Mouse (Mus musculus): ENCODE measurements around the gene Atp5s.

Gene Atp5s

DNA sequence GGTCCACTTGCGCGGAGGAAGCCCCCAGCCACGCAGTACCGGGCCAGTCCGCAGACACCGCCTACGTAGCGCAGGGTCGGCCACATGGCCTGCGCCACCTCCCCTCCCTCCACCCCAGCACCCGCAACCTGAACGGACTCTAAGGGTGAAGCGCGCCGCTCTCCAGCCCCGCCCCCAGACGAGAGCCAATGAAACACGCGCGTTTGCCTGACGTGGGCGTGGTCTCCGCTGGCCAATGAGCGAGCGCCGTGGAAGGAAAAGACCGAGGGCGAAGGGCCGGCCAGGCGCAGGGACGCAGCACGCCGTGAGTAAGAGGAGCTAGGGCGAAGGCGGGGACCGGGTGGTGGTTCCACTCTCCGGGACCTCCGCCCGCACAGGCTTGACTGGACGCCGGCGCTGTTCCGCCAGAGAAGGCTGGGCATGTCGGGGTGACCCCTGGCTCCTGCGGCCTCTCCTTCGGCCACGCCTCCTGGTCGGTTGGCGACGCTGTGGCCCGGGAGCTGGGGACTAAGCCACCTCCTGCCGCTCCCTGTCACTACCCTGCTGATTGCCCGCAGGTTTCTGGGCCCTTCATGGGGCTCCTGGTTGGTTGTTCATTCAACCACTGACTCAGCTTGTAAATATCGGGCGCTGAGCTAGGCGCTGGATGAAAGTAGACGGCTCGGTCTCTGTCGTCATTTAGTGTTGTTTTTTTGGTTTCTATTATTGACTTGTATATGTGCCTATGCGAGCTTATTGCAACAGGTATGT, at the start of gene Atp5s, which contains the start of gene L2hgdh:
Atp5s (plus strand) TSS at position 240 of the 750 bp plus-strand sequence.
L2hgdh (minus strand) TSS at position 163 of the 750 bp plus-strand sequence.
- in situ Hi-C loops (cut with MboI, MseI), result no loop called here

DNA sequence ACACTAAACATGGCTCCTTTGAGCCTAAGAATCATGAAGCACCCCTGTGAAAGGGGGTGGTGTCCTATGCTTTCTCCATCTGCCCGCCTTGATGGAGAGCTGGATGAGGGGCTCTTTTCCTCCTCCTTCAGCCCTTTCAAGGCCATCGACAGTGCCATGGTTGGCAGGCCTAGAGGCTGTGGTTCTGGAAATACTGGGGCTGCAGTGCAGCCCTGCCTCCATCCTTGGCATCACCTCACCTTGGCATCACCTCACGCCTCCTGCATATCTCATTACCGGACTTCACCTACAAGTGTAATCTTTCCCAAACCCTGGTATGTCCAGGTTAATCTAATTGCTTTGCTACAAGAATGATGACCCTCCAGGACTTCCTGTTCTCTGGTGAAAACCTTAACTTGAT, 48.6 kb upstream of the Atp5s start:
- in situ Hi-C loops (cut with MboI, MseI), result no loop called here

DNA sequence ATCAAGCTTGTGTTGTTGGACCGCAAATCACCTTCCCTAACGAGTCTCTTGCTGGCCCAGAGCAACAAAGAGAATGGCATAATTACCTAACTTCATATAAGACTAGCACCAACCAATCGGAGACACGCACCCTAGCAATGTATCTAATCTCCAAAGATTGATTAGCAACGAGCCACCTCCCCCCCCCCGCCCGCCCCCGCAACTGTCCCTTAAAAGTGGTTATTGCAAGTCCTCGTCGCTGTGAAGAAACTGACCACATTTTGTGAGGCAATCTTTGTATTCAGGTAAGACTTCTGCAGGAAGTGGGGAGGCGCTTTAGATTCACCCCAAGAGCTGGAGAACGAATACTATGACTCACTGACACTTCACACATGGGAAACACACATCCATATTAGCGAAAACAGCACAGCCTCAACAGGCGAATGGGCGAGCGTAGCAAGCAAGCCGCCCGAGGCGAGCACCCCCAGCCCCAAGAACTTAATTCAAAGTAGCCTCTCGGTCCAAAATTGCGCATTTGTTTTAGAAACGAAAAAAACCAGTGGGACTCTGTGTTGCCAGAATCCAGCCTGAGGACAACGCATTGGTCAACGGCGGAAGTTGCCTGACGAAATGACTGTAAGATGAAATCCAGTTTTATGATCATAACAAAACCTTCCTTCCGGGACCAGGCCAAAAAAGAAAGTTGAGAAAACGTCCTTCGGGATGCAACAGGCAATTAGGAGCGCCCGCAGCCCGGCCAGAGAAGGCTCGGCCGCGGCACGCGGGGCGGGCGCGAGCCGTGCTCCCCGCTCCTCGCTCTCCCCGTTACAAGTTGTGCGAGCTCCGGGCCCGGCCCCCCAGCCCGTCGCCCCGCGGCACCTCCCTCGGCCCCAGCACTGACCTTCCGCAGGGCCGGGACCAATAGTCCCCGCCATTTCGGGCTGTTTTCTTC, 43.9 kb upstream of the Atp5s start:
- in situ Hi-C loops (cut with MboI, MseI), result no loop called here

DNA sequence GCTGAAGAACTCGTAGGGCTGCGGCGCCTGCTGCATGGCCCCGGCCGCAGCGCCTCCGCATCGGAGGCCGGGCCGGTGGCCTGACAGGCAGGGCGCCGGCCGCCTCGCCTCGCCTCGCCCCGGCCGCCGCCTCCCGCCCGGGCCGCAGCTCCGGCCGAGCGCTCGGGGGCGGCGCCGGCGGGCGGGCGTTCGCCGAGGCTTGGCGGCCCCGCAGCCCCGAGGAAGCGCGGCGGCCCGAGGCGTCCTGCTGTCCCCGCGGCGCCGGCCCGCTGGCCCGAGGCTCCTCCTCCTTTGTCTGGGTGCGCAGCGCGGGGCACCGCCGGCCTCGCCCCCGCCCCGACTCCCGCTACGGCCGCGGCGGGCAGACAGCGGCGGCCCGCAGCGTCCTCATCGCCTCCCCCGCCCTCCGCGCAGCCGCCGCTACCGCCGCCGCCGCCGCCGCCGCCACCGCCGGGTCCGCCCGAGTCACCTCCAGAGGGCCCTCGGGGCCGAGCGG, 43.1 kb upstream of the Atp5s start, which contains the start of gene Sos2:
Sos2 (minus strand) TSS at position 287 of the 496 bp plus-strand sequence.
- in situ Hi-C loops (cut with MboI, MseI), result no loop called here

DNA sequence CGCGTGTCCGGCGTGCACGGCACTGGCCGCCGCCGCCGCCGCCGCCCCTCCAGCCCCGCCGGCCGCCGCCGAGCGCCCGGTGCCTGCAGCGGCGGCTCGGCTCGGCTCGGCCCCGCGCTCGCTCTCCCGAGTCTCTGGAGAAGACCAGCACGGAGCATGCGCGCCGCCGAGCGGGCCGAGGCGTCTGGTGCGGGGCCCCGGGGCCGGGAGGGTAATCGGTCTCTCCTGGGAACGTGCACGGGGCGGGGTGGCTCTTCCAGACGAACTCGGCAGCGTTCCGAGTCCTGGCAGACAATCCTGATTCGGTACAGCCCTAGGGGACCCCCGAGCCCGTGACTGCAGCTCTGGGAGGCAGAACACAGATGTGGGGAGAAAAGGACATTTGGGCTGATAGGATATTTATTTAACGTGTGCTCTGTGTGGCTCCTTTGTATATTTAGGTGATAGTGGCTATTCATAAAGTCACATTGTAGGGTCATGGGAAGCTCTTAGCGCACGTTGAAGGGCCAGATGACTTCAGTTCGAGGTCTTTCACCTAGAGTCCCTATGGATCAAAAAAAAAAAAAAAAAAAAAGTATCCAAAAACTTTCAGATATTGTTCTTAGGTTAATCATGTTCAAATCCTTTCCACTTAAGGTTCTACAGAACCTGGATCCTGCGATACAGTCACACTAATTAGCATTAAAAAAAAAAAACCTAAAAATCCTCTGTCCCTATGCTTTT, 42.5 kb upstream of the Atp5s start:
- in situ Hi-C loops (cut with MboI, MseI), result no loop called here

DNA sequence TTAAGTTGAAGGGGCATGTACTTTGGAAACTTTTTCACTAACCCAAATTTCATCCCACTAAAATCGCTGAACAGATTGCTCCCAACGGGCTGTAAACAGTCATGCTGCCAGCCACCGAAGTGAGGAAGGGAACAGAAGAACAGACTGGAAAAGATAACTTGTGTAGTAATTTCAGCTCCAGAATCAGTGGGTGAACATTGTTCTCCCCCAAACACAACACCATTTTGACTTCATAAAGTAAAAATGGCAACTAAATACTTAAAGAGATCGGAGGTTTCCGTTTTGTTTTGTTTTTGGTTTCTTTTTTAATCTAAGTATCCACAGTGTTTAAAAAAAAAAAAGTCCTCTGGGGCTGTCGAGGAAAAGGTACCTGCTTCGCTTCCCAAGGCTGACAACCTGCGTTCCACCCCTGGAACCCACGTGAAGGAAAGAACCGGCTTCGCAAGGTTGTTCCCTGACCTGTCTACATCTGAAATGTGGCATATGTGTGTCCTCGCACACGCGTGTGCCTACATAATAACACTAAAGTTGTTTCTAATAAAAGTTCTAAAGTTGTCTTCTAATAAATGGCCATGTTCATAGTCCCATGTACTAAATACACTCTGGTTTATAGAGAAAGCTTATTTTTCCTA, 41.8 kb upstream of the Atp5s start:
- in situ Hi-C loops (cut with MboI, MseI), result no loop called here

DNA sequence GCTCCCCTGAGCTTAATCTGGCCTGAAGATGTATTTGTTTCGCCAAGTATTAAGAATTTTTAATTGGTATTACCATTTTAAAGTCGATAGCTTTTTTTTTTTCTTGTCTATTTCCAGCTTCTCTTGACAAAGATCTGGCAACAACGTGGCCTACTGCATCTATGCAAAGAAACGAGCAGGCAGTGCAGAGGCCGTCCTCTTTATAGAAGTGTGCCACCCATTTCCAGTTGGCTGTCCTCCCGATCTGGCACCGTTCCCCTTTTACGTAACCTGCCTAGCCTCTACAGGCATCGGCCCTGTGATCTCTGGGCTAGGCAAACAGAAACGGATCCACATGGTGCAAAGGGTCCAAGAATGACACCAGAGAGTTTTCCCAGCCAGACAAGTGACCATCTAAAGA, 41.2 kb upstream of the Atp5s start:
- in situ Hi-C loops (cut with MboI, MseI), result no loop called here

DNA sequence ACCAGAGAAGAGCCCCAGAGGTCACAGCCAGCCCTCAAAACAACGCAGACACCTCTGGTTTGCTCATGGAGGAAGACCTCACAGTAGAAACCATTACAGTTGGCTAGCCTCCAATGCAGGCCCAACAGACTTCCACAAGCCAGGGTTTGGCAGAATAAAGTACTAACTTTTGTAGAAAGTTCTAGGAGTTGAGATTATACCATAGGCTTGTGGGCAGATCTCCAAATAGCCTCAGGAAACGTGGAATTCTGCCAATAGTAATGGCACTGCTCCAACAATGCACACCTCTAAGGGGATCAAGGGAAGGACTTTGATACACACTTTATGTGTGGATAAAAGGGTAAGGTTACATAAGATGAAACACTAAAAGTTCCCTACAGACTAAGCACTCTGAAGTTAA, 36.4 kb upstream of the Atp5s start:
- in situ Hi-C loops (cut with MboI, MseI), result no loop called here

DNA sequence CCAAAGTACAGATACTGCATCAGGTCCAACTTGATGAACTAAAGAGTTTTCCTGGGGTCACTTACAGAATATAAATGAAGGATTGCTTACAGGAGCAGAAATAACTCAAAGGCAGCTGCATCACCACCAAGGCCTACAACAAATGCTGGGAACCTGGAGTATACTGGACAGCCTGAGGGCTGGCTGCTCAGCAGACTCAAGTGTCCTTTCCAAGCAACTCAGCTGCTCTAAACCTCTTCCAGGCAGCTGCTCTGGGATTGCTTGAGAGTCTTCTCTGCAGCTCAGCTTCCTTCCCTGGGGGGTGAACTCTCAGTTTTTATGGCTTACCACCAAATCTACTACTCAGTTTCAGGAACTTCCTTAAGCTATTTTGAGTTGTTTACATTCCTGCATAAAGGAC, 35.7 kb upstream of the Atp5s start:
- in situ Hi-C loops (cut with MboI, MseI), result no loop called here

DNA sequence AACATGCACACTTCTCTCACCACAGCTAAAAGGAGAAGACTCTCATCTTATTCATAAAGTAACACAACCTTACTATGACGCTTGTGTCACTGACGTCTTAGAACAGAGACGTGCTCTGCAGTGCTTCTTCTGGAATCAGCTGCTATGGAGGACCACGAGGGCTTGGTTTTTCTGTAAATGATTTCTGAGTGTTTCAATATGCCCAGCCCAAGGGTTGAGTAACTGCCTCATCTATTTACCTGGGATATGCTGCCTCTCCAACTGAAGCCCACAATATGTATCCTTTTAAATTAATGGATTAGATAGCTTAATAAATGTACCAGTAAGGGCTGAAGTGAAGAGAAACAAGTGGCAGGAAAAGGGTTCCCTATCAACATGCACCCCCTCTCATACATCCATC, 34.0 kb upstream of the Atp5s start:
- in situ Hi-C loops (cut with MboI, MseI), result no loop called here

DNA sequence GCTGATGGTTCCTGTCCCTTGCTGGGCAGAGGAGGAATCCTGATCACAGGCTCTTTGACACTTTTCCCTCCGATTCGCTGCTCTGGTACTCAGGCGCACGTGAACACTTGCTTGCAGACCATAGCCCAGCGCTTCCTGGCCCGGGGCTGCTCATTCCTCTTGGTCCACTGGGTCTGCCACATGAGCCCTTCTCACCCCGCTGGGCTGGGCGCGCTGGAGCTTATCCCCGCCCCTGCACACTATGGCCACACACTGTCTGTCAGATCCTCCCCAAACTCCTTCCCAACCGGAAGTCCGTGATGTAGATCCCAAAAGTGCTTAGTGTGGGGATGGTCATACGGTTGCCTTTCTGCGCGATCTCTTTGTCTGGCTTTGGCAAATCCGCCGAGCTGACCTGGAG, 31.3 kb upstream of the Atp5s start:
- in situ Hi-C loops (cut with MboI, MseI), result no loop called here

DNA sequence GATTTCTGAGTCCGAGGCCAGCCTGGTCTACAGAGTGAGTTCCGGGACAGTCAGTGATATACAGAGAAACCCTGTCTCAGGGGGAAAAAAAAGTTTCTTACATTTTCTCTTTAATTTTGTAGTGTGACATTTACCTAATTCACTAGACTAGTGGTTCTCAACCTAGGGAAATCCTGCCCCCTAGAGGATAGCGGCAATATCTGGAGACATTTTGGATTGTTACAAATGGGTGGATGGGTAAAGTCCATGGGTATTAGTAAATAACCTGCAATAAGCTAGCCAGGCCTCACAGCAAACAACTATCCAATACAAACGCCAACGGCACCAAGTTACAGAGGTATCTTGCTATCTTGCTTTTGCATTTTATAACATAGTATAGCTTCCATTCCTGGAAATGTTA, 28.0 kb upstream of the Atp5s start:
- in situ Hi-C loops (cut with MboI, MseI), result loop anchor here (5.0 kb wide), 1 partner anchor 484 kb away; no protein-coding TSS in a partner anchor

DNA sequence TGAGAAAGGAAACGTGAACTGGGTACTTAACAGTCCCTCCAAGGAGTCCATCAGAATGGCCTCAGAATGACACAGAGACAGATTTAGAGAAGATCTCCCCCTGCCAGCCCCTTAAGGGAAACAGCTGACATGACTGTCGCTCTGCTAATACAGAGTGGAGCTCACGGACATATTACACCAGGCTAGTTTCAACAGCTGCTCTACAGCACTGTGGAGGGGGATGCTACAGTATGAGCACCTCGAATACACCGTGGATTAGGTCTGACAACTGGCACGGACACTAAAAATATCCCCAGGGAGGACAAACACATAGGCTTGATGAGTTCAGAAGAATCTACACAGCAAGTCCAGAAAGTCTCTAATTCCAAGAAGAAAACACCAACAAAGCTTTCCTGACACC, 26.4 kb upstream of the Atp5s start:
- in situ Hi-C loops (cut with MboI, MseI), result loop anchor here (5.0 kb wide), 1 partner anchor 486 kb away; no protein-coding TSS in a partner anchor

DNA sequence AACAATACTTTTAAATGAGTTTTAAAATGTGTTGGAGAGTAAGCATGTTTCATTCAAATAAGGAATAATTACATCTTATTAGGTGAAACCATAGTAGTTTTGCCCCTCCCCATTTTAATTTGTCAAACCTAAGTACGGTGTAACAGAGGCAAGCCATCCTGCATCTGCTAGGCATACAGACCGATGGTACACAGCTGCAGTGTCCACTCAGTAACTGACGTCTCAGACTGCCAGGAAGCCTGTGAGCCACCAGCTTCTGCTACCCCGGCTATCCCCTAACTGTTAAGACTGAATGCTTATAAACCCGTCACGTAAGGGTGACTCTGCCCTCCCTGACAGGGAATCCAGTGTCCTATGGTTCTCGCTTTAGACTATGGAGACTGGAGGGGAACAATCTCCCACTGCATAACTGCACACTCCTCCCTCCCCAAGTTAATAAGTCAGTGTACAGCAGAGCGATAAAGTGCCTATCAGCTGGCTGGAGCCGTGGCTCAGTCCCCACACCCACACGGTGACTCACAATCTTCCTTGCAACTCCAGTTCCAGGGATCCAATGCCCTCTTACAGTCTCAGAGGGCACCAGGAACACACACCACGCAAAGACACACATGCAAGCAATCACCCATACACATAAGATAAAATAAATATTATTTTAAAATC, 19.8 kb upstream of the Atp5s start:
- in situ Hi-C loops (cut with MboI, MseI), result no loop called here

DNA sequence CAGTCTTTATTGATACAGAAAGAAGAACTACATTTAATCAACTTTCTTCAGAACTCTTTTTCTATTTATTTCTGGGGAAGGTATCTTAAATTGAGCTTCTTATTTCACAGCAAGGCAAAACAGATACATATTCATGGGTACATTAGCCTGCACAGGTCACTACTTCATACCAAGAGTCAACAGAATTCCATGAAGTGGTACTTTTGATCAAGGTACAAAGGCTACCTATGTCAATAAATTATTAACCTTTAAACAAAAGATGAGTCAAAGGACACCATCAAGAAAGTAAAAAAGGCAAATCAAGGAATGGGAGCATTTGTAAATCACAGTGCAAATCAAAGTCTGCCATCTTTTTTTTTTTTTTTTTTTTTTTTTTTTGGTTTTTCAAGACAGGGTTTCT, 11.1 kb upstream of the Atp5s start:
- in situ Hi-C loops (cut with MboI, MseI), result no loop called here

DNA sequence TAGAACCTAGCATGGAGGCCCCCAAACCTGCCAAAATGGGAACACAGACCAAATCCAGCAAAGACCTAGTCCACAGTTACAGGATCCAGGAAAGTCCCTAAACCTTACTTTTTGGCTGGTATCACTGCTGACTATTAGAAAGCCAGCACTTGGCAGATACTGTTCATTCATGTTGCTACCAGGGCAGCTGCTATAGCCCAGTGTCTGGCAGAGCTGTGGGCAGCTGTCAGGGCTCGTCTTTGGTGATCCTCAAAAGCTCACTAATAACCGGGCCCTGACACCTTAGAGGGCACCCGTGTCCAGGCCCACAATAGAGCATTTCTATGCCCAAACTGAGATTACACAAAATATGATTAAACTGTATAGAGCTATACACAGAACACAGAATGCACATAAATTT, 1.9 kb upstream of the Atp5s start:
- in situ Hi-C loops (cut with MboI, MseI), result no loop called here

DNA sequence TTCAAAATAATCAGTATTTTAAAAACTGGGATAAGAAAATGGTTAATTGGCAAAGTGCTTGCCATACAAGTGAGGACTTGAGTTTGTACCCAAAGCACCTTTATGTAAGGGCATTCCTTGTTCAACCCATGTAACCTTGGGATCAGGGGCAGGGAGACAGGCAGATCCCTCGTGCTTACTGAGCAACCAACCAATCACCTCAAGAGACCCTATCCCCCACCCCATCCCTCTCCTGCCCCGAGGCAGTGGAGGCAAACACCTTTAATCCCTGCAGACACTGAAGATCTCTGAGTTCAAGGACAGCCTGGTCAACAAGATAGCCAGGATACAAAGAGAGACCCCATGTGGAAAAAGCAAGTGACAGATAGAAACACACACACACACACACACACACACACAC, 1.4 kb upstream of the Atp5s start:
- in situ Hi-C loops (cut with MboI, MseI), result no loop called here

DNA sequence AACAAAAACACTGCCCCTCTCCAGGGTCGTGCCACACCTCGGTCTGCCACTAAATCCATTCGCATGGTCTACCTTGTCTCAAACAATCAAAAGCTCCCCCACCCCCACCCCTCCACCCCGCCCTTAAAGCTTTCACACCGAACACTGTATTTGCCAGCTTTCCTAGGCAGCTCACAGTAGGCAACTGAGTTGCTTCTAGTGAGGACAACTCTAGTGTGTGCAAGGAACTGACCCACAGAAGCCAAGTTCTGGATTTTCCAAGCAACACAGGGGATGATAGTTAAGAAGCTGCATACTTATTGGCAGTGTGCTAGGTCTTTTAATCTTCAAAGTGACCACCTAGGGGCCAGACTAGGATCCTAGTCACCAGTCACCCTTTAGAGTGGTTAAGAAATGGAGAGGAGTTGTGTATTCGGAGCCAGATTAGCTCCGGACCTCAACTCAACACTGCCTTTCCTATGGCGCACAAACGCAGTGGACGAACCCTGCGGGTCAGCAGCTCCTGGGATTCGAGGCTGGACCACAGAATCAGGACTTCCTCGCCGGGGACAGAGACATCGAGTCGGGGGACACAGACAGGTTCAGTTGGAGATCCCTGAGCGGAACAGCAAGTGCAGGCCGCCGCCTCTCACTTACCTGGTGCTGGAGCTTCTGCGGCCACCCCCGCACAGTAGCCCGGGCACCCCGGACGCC, 586 bp upstream of the Atp5s start:
- in situ Hi-C loops (cut with MboI, MseI), result no loop called here

DNA sequence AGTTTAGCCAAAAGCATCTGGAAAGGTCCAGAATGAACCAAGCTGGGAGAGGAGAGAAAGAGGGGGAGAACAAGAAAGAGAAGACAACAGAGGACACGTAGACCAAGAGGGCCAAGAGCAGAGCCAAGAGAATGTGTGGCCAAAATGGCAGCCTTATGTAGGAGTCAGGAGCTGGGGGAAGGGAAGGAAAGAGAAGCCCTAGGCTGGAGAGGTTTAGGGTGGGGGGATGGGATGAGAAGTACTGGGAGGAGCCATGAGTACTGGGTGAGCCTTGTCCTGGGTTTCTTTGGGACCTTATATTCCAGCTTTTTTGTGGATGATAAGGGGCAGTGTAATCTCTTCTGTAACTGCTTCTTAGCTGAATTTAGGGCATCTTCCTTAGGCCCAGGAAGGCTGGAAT, 4.5 kb downstream of the Atp5s start:
- in situ Hi-C loops (cut with MboI, MseI), result no loop called here

DNA sequence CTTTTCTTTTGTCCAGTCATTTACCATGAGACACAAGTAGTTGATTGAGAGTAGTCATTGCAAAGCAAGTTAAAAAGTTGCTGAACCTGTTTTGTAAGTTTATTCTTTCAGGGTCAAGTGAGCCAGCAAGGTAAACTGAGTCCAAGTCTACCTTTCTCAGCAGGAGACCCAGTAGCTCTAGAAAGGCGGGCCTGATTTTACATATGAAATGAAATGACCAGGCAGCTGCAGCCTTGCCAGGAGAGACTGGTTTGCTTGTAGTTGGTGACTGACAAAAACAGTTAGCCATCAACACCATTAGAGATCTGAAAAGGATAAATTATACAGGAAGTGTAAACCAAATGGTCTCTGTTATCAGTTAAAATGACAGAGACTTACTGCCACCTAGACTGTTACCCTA, 5.6 kb downstream of the Atp5s start:
- in situ Hi-C loops (cut with MboI, MseI), result no loop called here

Data from T-helper 2 cell (primary cell).